Mouse (Mus musculus) CD4-positive helper T cell, adult 2 months (primary cell): ENCODE data around the gene Slirp.
A peak's percentile ranks its signal among the peaks of the same experiment; 100 is the strongest.
"Not testable (repeated sequence)": the region's sequence is repeated elsewhere in the genome, so short reads cannot be mapped to it uniquely, and the experiment has no call there.

Source experiments
- DNase-seq: peaks from one replicate; pipeline ENCODE4 v3.0.0-alpha.2; 2012; ENCODE audit warnings: low read depth, missing footprints, low spot score

The Slirp gene

DNA sequence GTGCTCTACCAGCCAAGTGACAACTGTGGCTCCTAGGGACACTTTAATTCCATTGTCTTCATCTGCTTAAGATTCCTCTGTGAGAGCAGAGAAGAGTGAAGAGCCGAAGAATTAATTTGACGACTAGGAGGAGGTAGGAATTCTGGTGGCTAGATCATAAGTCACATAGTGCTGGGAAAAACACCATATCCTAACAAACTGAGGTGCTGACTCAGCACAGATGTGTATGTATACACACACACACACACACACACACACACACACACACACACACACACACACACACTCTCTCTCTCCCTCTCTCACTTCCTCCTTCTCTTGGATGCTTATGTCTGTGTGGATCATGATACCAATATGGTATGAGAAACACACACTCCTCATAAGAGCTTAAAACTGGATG lies 15.4 kb upstream of the Slirp start:
- no peak for DNase-seq

DNA sequence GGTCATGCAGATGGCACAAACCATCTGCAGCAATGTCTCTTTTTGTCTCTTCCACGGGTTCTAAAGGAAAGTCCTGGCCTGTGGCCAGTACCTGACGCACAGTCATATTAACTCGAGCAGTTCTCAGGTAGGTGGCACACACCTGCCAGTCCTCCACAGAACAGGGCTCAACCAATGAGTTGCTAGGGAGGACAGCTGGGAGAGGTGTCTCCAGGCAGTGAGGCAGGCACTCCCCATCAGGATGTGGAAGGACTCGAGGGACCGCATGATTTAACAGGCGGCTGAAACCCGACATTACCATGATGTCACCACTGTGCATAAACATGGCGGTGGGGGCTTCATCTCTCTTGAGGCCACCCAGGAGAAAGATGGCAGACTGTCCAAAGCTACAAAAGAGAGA lies 14.8 kb upstream of the Slirp start:
- no peak for DNase-seq

DNA sequence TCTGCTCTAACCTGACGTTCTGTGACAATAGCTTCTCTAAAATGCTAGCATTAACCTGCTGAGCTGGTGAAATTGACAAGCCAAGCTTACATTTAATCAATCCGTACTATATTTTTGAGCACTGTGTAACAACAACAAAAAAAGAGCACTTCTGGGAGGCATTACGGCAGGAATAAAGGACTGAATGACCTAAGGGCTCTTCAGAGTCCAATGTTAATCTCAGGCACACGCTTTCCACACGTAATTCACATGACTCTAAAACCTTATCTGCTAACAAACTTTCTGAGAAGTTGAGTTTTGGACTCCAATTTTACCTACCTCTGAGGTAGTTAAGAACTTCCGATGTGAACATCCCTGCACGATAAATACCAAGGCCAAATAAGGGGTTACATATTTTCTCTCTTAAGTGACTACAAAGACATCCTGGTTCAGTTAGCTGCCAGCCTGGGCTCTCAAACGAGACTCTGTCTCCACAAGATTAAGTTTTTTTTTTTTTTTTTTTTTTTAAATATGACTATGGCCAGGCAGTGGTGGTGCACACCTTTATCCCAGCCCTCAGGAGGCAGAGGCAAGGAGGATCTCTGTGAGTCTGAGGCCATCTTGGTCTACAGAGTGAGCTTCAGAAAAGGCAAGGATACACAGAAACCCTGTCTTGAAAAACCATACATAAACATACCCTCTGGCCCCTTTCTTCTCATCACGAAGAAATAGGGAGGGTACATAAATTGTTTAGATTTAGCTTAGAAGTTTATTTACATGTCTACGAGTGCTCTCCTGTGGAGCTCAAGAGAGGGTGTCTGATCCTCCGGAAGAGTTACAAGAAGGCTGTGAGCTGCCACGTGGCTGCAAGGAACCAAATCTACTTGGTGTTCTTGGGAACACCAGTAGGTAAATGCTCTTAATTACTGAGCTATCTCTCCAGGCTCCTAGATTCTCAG lies 1.2 kb upstream of the Slirp start:
- DNase-seq = peak; percentile 43

GRCm38 (mm10) chr12:87443115-87443699 lies 489 bp upstream of the Slirp start:
- no peak for DNase-seq

GRCm38 (mm10) chr12:87444211-87444610 lies 515 bp downstream of the Slirp start:
- no peak for DNase-seq

DNA sequence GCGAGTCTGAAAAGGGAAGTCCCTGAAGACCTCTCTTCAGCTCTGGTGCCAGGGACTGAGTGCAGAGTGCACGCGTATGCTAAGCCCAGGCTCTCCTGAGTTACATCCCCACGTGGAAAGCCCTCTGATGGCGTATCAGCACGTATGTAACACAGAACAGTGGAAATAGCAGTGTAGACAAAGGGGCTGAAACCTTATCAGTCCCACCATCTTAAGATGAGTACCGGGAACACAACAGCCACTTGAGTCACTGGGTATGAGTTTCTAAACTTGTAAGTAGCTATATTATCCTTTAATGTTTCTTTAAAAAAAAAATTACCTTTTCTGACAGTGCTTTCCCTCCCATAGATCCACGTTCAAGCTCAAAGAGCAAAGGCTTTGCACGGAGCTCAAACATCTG lies 5.8 kb downstream of the Slirp start:
- no peak for DNase-seq

DNA sequence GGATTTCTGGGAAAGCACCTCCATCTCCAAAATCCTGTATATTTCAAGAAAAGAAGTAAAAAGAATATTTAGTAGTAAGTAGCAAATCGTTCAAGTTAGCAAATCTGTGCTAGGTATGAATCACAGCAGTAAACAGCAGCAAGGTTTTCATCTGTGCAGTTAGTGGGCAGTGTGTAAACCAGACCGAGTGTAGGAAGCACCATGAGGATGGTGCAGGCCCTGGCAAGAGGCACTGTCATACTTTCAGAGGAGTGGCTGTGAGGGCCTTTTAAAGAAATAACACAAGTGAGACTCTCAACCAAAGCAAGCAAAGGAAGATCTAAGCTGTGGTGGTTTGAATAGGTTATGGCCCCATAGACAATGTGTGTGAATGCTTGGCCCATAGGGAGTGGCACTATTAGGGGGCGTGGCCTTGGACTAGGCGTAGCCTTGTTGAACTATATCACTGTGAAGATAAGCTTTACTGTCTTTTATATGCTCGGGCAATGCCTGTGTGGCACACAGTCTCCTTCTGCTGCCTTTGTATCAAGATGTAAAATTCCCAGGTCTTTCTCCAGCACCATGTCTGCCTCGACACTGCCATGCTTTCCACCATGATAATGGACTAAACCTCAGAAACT lies 21.1 kb downstream of the Slirp start:
- DNase-seq = no peak

GRCm38 (mm10) chr12:87470263-87471136 lies 26.8 kb downstream of the Slirp start:
- DNase-seq = peak; percentile 50

- DNase-seq = no peak
These were observed 27.8 kb downstream of the Slirp start for GRCm38 (mm10) chr12:87471421-87471963.

GRCm38 (mm10) chr12:87471964-87472786 lies 28.5 kb downstream of the Slirp start, which contains the start of gene Snw1:
Gene Snw1 (minus strand): TSS chr12:87472274.
- DNase-seq = peak; percentile 96

GRCm38 (mm10) chr12:87474756-87475155 lies 31.1 kb downstream of the Slirp start:
- no peak for DNase-seq

GRCm38 (mm10) chr12:87482482-87482881 lies 38.8 kb downstream of the Slirp start:
- DNase-seq = not testable (repeated sequence)

GRCm38 (mm10) chr12:87488683-87489082 lies 45.0 kb downstream of the Slirp start:
- DNase-seq = not testable (repeated sequence)

DNA sequence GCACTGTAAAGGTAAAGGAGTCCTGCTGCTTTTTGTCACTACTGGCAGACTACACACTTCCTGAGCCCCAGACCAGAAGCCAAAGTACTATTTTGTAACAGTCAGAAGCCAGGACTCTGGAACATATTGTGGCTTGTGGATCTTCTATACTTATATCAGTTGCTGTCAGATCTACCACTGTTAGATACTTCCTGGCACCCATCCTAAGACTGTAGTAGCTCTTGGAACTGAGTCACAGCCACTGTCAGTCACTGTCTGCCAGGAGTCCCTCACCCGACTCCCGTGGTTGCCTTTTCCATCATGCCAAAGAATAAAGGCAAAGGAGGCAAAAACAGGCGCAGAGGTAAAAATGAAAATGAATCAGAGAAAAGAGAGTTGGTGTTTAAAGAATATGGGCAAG lies 50.7 kb downstream of the Slirp start, which contains the start of gene Gm5788:
TSS of gene Gm5788 (plus strand) at position 301 of the 400 bp plus-strand sequence.
- DNase-seq = not testable (repeated sequence)
